Mouse (Mus musculus): ENCODE measurements around the gene Gm11569.
"Not testable (repeated sequence)": the region's sequence is repeated elsewhere in the genome, so short reads cannot be mapped to it uniquely, and the experiment has no call there.

The Gm11569 gene

DNA sequence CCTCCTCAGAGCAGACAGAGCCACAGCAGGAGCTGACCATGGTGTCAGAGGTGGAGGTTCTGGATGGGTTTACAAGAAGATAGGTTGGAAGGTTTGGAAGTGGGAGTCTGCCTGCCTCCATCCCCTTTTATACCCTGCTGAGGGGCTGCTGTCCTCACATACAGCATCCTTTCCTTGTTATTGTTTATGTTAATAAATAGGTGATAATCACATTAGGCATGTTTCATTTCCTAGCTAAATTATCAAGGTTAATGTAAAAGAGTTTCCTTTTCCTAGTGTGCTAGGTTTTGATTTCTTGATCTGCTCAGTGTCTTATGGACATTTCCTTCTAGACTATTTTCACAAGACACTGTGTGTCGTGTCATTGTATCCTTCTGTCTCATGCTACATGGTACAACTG lies at the start of gene Gm11569:
Gene Gm11569 (minus strand): TSS at position 101 of the 400 bp plus-strand sequence.
- not testable (repeated sequence) for DNase-seq

DNA sequence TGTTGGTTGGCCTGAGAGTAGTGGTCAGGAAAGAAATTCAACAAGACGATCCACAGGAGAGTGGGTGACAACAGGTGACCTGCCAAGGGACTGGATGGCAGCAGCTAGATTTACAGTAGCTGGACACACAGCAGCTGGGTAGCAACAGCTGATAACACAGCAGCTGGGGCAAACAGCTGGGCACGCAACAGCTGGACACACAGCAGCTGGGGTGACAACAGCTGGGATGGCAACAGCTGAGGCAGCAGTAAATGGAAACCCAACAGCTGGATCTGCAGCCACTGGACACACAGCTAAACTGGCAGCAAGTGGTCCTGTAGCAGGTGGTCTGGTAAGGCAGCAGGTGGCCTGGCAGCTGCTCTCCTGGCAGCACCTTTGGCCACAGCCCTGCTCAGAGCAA lies 48.0 kb upstream of the Gm11569 start:
- DNase-seq, result peak; percentile 8 to 11

DNA sequence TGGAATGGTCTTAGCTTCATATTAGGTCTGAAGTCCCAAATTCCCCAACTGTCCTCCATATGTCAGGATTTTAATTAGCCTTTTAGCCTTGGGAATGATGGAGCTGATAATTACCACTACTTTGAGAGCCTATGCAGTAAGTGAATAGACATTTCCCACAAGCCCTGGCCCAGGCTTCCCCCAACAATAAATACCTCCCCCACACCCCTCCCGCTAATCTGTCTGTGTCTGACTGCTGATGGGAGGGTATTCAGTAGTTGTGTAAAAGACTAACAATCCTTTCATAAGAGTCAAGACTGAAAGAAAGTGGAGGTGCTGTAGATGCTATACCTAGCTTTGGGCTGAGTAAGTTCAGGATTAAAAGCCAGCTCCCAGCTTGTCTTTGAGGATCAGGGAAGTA lies 43.5 kb upstream of the Gm11569 start:
- peak in 1 of 2 experiments; percentile 3 for DNase-seq

DNA sequence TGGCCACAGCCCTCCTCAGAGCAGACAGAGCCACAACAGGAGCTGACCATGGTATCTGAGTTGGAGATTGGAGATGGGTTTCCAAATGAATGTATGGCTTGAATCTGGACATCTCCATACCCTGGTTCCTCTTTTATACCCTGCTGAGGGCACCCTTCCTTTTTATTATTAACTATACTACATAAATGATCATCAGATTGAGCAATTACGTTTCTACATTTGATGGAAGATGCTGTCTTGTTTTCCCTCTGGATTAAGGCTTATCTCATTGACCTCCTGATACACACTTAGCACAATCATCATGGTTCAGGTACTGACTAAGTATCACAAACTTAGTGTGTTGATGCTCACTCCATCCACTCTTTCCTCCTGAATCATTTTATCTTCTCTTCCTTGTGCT lies 39.2 kb upstream of the Gm11569 start, which contains the start of gene 2300003K06Rik:
Gene 2300003K06Rik (minus strand): TSS at position 101 of the 400 bp plus-strand sequence.
- DNase-seq, result no peak

DNA sequence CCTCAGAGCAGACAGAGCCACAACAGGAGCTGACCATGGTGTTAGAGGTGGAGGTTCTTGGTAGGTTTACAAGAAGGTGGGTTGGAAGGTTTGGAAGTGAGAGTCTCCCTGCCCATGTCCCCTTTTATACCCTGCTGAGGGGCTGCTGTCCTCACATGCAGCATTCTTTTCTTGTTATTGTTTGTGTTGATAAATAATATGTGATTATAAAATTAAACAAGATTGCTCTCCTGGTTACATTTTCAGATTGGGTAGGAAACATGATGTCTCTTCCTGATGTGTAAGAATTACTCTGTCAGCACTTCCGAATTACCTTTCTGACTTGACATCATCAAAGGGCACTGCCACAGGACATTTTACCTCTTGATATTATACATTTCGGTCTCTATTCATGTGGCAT lies 16.8 kb upstream of the Gm11569 start, which contains the start of gene Gm11564:
Gene Gm11564 (minus strand): TSS at position 101 of the 400 bp plus-strand sequence.
- DNase-seq, result not testable (repeated sequence)

DNA sequence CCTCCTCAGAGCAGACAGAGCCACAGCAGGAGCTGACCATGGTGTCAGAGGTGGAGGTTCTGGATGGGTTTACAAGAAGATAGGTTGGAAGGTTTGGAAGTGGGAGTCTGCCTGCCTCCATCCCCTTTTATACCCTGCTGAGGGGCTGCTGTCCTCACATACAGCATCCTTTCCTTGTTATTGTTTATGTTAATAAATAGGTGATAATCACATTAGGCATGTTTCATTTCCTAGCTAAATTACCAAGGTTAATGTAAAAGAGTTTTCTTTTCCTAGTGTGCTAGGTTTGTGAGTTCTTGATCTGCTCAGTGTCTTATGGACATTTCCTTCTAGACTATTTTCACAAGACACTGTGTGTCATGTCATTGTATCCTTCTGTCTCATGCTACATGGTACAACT lies 11.1 kb upstream of the Gm11569 start, which contains the start of gene Krtap4-13:
Gene Krtap4-13 (minus strand): TSS at position 101 of the 400 bp plus-strand sequence.
- not testable (repeated sequence) for DNase-seq

DNA sequence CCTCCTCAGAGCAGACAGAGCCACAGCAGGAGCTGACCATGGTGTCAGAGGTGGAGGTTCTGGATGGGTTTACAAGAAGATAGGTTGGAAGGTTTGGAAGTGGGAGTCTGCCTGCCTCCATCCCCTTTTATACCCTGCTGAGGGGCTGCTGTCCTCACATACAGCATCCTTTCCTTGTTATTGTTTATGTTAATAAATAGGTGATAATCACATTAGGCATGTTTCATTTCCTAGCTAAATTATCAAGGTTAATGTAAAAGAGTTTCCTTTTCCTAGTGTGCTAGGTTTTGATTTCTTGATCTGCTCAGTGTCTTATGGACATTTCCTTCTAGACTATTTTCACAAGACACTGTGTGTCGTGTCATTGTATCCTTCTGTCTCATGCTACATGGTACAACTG lies 5.6 kb upstream of the Gm11569 start, which contains the start of gene Gm11554:
Gene Gm11554 (minus strand): TSS at position 101 of the 400 bp plus-strand sequence.
- DNase-seq, result not testable (repeated sequence)

DNA sequence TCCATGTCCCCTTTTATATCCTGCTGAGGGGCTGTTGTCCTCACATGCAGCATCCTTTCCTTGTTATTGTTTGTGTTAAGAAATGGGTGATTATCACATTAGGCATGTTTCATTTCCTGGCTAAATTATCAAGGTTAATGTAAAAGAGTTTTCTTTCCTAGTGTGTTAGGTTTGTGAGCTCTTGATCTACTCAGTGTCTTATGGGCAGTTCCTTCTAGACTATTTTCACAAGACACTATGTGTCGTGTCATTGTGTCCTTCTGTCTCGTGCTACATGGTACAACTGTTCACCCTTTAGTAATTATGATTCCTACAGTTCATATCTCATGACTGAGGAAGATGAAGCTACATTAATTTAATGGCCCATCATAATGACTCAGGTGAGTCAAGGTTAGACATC lies 5.4 kb downstream of the Gm11569 start, which contains the start of gene Gm11596:
Gene Gm11596 (minus strand): TSS at position 101 of the 400 bp plus-strand sequence.
- DNase-seq, result no peak

DNA sequence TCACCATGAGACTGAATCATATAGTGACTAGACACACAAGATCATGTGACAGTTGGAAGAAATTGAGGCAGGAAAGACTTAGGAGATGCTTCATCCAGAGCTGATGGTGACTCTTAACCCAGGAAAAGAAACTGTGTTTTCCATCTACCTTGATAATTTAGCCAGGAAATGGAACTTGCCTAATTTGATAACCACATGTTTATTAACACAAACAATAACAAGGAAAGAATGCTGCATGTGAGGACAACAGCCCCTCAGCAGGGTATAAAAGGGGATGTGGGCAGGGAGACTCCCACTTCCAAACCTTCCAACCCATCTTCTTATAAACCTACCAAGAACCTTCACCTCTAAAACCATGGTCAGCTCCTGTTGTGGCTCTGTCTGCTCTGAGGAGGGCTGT lies 13.8 kb downstream of the Gm11569 start, which contains the start of gene Krtap4-9:
Gene Krtap4-9 (plus strand): TSS at position 301 of the 400 bp plus-strand sequence.
- DNase-seq, result not testable (repeated sequence)

DNA sequence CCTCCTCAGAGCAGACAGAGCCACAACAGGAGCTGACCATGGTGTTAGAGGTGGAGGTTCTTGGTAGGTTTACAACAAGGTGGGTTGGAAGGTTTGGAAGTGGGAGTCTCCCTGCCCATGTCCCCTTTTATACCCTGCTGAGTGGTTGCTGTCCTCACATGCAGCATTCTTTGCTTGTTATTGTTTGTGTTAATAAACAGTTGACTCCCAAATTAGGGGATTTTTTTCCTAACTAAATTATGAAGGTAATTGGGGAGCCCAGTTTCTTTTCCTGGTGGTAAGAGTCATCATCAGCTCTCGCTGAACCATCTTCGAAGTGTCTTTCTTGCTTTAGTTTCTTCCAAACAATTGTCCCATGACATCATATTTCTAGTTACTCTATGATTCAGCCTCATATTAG lies 18.1 kb downstream of the Gm11569 start, which contains the start of gene Krtap4-8:
Gene Krtap4-8 (minus strand): TSS at position 101 of the 400 bp plus-strand sequence.
- no peak for DNase-seq

DNA sequence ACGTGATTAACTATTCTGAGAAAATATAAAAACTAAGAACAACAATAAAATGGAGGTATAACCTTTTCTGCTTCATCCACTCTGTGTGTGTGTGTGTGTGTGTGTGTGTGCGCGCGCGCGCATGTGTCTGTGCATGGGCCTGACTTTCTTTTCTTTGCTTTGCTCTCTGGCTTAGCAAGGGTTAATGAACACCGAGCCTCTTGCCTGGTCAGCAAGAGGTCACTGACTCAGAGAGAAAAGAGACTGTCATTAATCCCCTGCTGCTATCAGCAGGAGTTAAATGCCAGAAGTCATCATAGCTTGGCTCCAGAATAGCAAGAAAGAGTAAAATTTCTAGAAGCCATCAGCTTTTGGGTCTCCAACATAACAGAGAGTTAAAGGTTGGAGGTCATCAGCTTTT lies 20.3 kb downstream of the Gm11569 start:
- DNase-seq, result peak in 1 of 2 experiments; percentile 6

DNA sequence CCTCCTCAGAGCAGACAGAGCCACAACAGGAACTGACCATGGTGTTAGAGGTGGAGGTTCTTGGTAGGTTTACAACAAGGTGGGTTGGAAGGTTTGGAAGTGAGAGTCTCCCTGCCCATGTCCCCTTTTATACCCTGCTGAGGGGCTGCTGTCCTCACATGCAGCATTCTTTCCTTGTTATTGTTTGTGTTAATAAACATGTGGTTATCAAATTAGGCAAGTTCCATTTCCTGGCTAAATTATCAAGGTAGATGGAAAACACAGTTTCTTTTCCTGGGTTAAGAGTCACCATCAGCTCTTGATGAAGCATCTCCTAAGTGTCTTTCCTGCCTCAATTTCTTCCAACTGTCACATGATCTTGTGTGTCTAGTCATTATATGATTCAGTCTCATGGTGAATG lies 25.9 kb downstream of the Gm11569 start, which contains the start of gene Gm11595:
Gene Gm11595 (minus strand): TSS at position 101 of the 400 bp plus-strand sequence.
- not testable (repeated sequence) for DNase-seq

DNA sequence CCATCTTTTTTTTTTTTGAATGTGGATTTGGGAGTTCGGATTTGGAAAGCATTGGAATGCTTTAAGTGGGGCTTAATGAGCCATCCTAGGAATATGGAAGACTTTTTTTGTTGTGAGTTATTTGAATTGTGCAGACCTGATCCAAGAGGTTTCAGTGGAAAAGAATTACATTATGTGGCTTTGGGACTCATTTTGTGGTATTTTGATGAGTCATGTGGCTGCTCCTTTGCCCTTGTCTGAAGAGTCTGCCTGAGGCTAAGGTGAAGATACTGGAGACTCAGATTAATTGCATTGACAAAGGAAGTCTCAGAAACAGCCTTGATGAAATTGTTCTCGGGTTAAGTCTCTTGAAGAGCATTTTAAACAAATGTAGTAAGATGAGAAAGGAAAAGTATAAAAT lies 30.3 kb downstream of the Gm11569 start:
- no peak for DNase-seq

DNA sequence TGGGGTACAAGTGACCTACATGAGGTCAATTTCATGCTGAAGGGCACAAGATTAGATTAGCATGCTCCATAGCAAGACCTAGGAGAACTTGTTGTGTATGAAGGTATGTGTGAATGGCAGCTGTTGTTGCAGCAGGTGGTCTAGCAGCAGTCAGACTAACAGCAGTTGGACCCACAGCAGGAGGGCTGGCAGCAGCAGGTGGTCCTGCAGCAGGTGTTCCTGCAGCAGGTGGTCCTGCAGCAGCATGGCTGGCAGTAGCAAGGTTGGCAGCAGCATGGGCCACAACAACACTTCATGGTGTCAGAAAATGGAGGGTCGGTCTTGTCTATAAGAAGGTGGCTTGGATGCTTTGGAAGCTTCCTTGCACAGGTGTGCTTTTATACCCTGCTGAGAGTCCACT lies 39.9 kb downstream of the Gm11569 start:
- DNase-seq, result peak; percentile 9 to 11
